In the genomic region with DNA sequence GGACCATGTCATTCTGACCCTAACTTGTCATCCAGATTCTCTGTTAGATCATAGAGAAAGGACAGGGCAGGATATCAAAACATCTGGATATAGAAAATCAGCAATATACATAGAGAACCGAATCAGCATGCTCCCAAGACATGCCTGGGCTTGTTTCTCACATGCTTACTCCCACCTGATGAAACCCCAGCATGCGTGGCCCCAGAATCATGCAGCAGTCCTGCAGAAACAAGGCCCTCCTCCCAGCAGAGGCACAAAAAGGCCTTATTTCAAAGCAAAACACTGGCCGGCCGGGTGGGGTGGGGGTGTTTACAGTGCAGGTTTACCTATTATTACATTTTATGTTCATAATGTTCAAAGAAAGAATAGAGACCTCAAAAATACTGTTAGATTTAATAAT, we compare ENCODE assay signal across 8 mouse cellular contexts. TPM values are rescaled to one million over a fixed set of nuclear protein-coding genes. Genes with fewer than 3 reads are reported as not detected.
A peak's percentile ranks its signal among the peaks of the same experiment; 100 is the strongest.
DNase-seq lines count a peak whose midpoint lies in the region; ATAC-seq and TF ChIP-seq lines count a peak whose summit lies in the region.
"Had no signal": no experiment of that assay in that cellular context is flagged by ENCODE, and none has a peak within 500 bp of the region (broad histone marks: within the 10 kb centered on the region; RNA-seq: fewer than 3 reads in every experiment).

No protein-coding gene starts in this region.

- ATAC-seq in lung, embryonic 15.5 days (ENCODE audit: borderline replicate concordance, extremely low read depth, low FRiP score, low TSS enrichment) = no peak
- no peak for ATAC-seq in hindbrain, embryonic 15.5 days (ENCODE audit: low FRiP score, low read depth)
- ATAC-seq in stomach, embryonic 14.5 days (ENCODE audit: insufficient number of reproducible peaks, insufficient read depth, low FRiP score, low read depth) = no peak
- no peak for ATAC-seq in activated CD4-positive, CD25-positive, alpha-beta regulatory T cell, adult 4 months

- no peaks in the 10 kb centered on the region for H3K36me3 ChIP-seq in lung, embryonic 15.5 days
- H3K36me3 ChIP-seq in hindbrain, embryonic 15.5 days = 0 out of 2 replicates have a peak, but pooled peaks cover 4% of the 10 kb centered on the region
- no peaks in the 10 kb centered on the region for H3K36me3 ChIP-seq in stomach, embryonic 14.5 days (ENCODE audit: control insufficient read depth, insufficient read depth, low read length)

- no peak overlapping the region for H3K27ac ChIP-seq in lung, embryonic 15.5 days
- H3K27ac ChIP-seq in hindbrain, embryonic 15.5 days (replicated peaks) = peak overlapping the region; percentile 32; the same call in 1 of the 2 replicates
- H3K27ac ChIP-seq in stomach, embryonic 14.5 days (ENCODE audit: low read length) = no peak overlapping the region

- H3K27me3 ChIP-seq in lung, embryonic 15.5 days = no peaks in the 10 kb centered on the region
- H3K27me3 ChIP-seq in hindbrain, embryonic 15.5 days = no peaks in the 10 kb centered on the region
- no peaks in the 10 kb centered on the region for H3K27me3 ChIP-seq in stomach, embryonic 14.5 days (ENCODE audit: control insufficient read depth, insufficient read depth, low read length)

- no peak for TF ChIP-seq POLR2A in lung, adult 2 months (IDR thresholded peaks at IDR 0.05; ENCODE audit: borderline replicate concordance, extremely low read depth, low read depth, low read length)

- peaks cover 7% of the 10 kb centered on the region for H3K4me1 ChIP-seq in lung, embryonic 15.5 days
- H3K4me1 ChIP-seq in lung, adult 2 months (ENCODE audit: control insufficient read depth, insufficient read depth, low read length) = peaks cover 7% of the 10 kb centered on the region; the same call in 1 of the 2 replicates
- peaks cover 36% of the 10 kb centered on the region for H3K4me1 ChIP-seq in hindbrain, embryonic 15.5 days (replicated peaks)
- H3K4me1 ChIP-seq in stomach, embryonic 14.5 days (ENCODE audit: control insufficient read depth, insufficient read depth, low read length) = no peaks in the 10 kb centered on the region

- 69% methylated on average over 4 of the region's 4 CpGs for WGBS in lung, embryonic 15.5 days
- 77% methylated on average over 4 of the region's 4 CpGs for WGBS in lung, adult 2 months
- WGBS in hindbrain, embryonic 15.5 days = 32% methylated on average over 4 of the region's 4 CpGs
- WGBS in stomach, embryonic 14.5 days = 54% methylated on average over 4 of the region's 4 CpGs

- H3K9ac ChIP-seq in lung, embryonic 15.5 days = no peak overlapping the region
- H3K9ac ChIP-seq in hindbrain, embryonic 15.5 days = peak overlapping the region; percentile 82
- H3K9ac ChIP-seq in stomach, embryonic 14.5 days (replicated peaks; ENCODE audit: low read depth, low read length) = no peak overlapping the region

- no peaks in the 10 kb centered on the region for H3K9me3 ChIP-seq in lung, embryonic 15.5 days
- no peaks in the 10 kb centered on the region for H3K9me3 ChIP-seq in hindbrain, embryonic 15.5 days
- no peaks in the 10 kb centered on the region for H3K9me3 ChIP-seq in stomach, embryonic 14.5 days (ENCODE audit: control insufficient read depth, low read depth, low read length)

- DNase-seq in lung, adult 2 months = no peak
- peak; percentile 40 for DNase-seq in embryo, embryonic 10.5 days (ENCODE audit: low spot score)
- DNase-seq in left cerebral cortex, adult 11 months (ENCODE audit: low spot score) = no peak
- DNase-seq: cerebellum, adult 9-11 months had no signal

- TF ChIP-seq CTCF in lung, adult 2 months (IDR thresholded peaks at IDR 0.05; ENCODE audit: insufficient read depth, low read length) = no peak

- H3K4me2 ChIP-seq in lung, embryonic 15.5 days = 0 out of 2 replicates have a peak overlapping the region, but pooled peaks have one; percentile 30
- peak overlapping the region; percentile 88 for H3K4me2 ChIP-seq in hindbrain, embryonic 15.5 days
- H3K4me2 ChIP-seq in stomach, embryonic 14.5 days (replicated peaks; ENCODE audit: low read depth, low read length) = peak overlapping the region; percentile 88

- H3K4me3 ChIP-seq in lung, embryonic 15.5 days = no peak overlapping the region
- H3K4me3 ChIP-seq in lung, adult 2 months (replicated peaks; ENCODE audit: extremely low read depth, low read depth, low read length) = no peak overlapping the region
- peak overlapping the region; percentile 75 for H3K4me3 ChIP-seq in hindbrain, embryonic 15.5 days
- no peak overlapping the region for H3K4me3 ChIP-seq in stomach, embryonic 14.5 days (ENCODE audit: low read depth, low read length)

RNA-seq across cellular contexts. Expression of gene Zmat3, which starts 1.6 kb away (rescaled TPM):
- polyA plus RNA-seq in lung, embryonic 15.5 days (2015; fragmentation: Nextera tagmentation; extraction: Ambion mirVana) = 3.2 and 3.5 TPM in 2 replicates
- polyA plus RNA-seq in lung, adult 2 months (2012; rRNA removed) = 7.3 and 10.8 TPM in 2 replicates
- 7.9 and 8.2 TPM in 2 replicates for polyA plus RNA-seq in hindbrain, embryonic 15.5 days (2015; fragmentation: Nextera tagmentation; extraction: Ambion mirVana)
- 10.1 and 10.6 TPM in 2 replicates for polyA plus RNA-seq in stomach, embryonic 14.5 days (2014; fragmentation: Nextera tagmentation; extraction: Ambion mirVana)
- 1 to 10 TPM; 5.6 to 7.7 TPM for polyA plus RNA-seq in activated CD4-positive, CD25-positive, alpha-beta regulatory T cell, adult 4 months (2017; shearing (Covaris generic))

RNA-seq across cellular contexts. Expression of gene Pik3ca, which starts 33.3 kb away (rescaled TPM):
- polyA plus RNA-seq in lung, embryonic 15.5 days (2015; fragmentation: Nextera tagmentation; extraction: Ambion mirVana) = 10.5 and 10.9 TPM in 2 replicates
- polyA plus RNA-seq in lung, adult 2 months (2012; rRNA removed) = 6.7 and 11.4 TPM in 2 replicates
- 10.8 and 12.8 TPM in 2 replicates for polyA plus RNA-seq in hindbrain, embryonic 15.5 days (2015; fragmentation: Nextera tagmentation; extraction: Ambion mirVana)
- polyA plus RNA-seq in stomach, embryonic 14.5 days (2014; fragmentation: Nextera tagmentation; extraction: Ambion mirVana) = 14.4 and 23.1 TPM in 2 replicates
- 10 to 100 TPM; 16.0 to 19.0 TPM for polyA plus RNA-seq in activated CD4-positive, CD25-positive, alpha-beta regulatory T cell, adult 4 months (2017; shearing (Covaris generic))

Comparison
In these comparisons a context has a peak if more than half of its experiments do, and no peak if none do; other contexts are left out.
1. H3K4me2 ChIP-seq: peak in every context shown above with its lines; median percentile 88 in hindbrain, embryonic 15.5 days; 88 in stomach, embryonic 14.5 days; 30 in lung, embryonic 15.5 days.